Mouse (Mus musculus) layer of hippocampus, adult 2 months (tissue): ENCODE data around the gene Miip. TPM values are rescaled to one million over a fixed set of nuclear protein-coding genes. Genes with fewer than 3 reads are reported as not detected.
"Not testable (repeated sequence)": the region's sequence is repeated elsewhere in the genome, so short reads cannot be mapped to it uniquely, and the experiment has no call there.

Experiments used
- DNase-seq, 2 experiments: peaks; one replicate each; pipeline ENCODE4 v3.0.0; 2022; ENCODE audit warnings: low spot score in 2 of 2
- H3K27ac ChIP-seq: fragments of 200-600 bp; 2 replicates; pipeline ENCODE4 v1.8.1; 2022
- H3K4me3 ChIP-seq: fragments of 200-600 bp; 2 replicates; pipeline ENCODE4 v1.8.1; 2022; ENCODE audit warnings: mild to moderate bottlenecking
- CTCF ChIP-seq: fragments of 200-600 bp; conservative IDR thresholded peaks from 2 replicates; pipeline ENCODE4 v1.8.1; 2022; ENCODE audit warnings: antibody characterized with exemption, mild to moderate bottlenecking, moderate library complexity
- total RNA-seq, 2 experiments: library from RNA; stranded (reverse); gene quantifications; 2 replicates each; pipeline ENCODE4 v1.2.3; 2021

Gene Miip
- total RNA-seq, 2 experiments from 2014 or later = 19.9 to 26.5 TPM

DNA sequence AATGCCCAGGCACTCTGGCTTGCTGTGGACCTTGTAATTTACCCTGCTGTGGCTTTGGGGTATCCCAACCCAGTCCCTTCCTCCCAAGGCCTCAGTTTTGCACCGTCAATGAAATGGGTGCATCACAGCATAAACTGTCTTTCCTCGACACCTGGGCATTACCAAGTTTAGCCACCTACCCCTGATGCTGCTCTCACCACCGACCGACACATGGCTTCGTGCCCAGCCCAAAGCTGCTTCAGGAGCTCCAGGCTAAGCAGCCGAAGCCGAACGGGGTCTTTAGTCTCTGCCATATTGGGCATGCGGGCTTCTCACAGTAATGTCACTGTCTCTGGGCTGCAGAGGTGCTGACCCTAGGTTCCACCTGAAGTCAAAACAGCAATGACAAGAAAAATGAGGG lies 2.6 kb downstream of the Miip start:
- TF ChIP-seq CTCF = no peak
- Histone ChIP-seq H3K4me3 (no peak overlapping the region), H3K27ac (no peak overlapping the region)
- DNase-seq = no peak

DNA sequence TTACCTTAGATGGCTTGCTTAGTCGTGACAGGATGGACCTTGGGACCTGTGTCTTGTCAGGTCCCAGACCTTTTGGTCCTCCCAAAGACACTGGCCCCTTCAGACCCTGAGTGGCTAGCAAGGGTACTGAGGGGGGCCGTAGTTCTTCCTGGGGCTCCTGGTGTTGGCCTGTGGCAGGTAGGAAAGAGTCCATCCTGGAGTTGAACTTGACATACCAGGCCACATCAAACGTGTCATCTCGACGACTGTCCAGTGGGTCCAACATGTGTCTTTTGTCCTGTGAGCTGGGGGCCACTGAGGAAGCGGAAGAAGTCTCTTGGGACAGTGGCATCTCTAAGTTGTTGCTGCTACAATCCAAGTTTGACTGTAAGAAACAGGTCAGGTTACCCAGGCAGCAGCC lies 3.0 kb downstream of the Miip start:
- no peak for TF ChIP-seq CTCF
- Histone ChIP-seq H3K4me3 (no peak overlapping the region), H3K27ac (no peak overlapping the region)
- no peak for DNase-seq

DNA sequence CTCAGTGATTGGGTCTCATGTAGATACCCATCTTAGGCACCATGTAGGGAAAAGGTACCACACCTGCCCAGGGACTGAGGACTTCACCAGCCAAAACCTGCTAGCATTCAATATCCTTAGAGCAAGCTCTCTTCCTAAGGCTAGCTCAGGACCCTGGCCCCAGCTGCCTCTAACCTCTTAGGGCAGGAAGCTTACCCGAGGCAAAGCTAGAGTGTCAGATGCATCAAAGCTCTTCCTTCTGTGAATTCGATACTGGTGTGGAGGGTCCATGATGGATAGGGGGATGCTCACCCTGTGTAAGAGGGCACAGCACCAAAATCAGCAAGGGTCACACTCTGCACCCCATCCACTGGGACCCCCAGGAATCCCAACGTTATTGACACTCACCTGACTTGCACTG lies 6.6 kb downstream of the Miip start:
- no peak overlapping the region for H3K27ac ChIP-seq
- no peak for DNase-seq
- no peak overlapping the region for H3K4me3 ChIP-seq
- TF ChIP-seq CTCF = no peak

DNA sequence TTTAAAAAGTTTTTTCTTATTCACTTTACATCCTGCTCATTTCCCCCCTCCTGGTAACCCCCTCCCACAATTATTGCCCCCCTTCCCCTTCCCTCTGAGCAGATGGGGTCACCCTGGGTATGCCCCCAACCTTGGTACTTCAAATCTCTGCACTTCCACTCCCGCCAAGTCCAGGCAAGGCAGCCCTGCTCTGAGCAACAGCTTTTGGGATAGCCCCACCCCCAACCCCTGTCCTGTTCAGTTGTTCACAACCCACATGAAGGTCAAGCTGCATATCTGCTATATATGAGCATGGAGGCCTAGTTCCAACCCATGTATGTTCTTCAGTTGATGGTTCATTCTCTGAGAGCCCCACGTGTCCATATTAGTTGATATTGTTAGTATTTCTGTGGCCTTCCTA lies 17.8 kb downstream of the Miip start:
- no peak overlapping the region for H3K27ac ChIP-seq
- no peak for TF ChIP-seq CTCF
- DNase-seq = no peak
- H3K4me3 ChIP-seq = no peak overlapping the region

DNA sequence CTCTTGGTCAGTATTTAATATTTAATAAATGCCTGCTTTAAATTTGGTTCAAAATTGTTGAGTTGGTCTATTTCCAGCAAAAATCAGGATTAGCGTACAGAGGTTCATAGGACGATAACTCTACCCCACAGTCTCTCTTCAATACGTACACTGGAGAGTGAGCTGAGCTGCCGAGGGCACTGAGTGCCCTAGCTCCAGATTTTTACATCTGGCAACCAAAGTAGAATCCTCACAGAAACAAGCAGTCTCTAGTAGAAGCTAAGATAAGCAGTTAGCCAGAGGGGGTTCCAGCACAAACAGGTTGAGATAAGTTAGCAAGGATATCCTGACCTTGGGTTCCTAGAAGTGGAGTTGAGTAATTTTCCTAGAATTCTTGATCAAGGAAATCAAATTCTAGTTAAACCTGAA lies 20.0 kb downstream of the Miip start:
- H3K27ac ChIP-seq = peak overlapping the region; percentile 91
- no peak for DNase-seq
- TF ChIP-seq CTCF = no peak
- H3K4me3 ChIP-seq = peak overlapping the region; percentile 79

DNA sequence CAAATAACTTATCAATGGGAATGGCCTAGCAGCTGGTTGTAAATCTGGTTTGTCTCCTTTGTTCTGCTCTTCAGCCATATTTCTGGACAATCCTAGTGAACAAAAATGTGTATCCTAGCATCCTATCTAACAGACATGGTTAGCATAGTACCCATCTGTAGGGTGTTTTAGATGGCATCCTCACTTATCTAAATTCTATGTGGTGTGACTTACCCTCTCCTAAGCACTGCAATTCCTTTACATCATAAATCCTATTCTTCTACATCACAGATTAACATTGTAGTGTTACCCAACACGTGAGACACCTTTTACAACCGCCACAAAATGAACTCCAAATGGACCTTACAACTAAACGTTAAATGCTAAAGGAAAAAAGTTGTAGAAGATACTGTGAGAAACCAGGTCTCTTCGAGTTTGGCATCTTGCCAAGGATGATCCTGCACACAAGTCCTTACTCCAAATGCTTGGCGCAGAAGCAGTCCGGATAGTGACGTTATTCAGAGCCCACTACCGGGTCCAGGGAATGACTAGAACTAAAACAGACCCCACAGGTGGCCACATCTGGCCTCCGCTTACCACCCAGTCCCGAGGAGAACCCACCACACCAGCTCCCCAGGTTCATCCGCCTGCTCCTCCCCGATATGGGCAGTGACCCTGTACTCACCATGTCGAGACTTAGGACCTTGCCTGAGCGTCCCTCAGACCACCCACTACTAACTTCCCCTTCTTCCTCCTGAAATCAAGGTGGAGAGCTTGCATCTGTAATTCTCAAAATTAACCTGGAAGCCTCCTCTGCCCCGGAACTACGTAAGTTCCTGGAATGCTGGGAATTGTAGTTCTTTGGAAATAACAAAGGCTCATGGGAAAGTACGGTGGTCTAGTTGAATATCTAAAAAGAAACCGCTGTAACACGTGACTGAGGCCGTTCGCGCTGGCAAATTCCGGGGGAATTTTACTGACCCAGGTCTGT lies 20.7 kb downstream of the Miip start, which contains the start of gene Zfp933:
Gene Zfp933, minus strand, starts transcription at position 753 of the 970 bp plus-strand sequence.
- Histone ChIP-seq H3K27ac (peak within 1 kb of the TSS; percentile 91), H3K4me3 (peak within 1 kb of the TSS; percentile 79)
- TF ChIP-seq CTCF = no peak
- peak; percentile 79 to 89 for DNase-seq

DNA sequence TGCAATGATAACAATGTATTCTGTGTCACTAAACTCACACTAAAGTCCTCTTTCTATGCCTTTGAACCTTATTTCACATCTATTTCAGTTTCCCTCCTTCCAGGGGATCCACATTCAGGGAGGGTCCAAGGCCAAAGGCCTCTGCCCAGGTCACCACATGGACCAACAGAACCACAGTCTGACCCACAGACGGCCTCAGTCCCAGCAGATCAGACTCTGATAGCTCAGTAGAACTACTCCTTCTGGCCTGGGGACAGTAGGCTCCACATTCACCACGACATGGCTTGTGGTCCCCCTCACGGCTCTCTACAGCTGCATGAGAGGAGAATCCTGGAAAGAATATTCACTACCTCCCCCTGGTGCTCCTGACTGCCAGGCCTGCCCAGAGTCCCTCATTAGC lies 25.7 kb downstream of the Miip start:
- DNase-seq = no peak
- no peak overlapping the region for H3K4me3 ChIP-seq
- no peak overlapping the region for H3K27ac ChIP-seq
- TF ChIP-seq CTCF = no peak

DNA sequence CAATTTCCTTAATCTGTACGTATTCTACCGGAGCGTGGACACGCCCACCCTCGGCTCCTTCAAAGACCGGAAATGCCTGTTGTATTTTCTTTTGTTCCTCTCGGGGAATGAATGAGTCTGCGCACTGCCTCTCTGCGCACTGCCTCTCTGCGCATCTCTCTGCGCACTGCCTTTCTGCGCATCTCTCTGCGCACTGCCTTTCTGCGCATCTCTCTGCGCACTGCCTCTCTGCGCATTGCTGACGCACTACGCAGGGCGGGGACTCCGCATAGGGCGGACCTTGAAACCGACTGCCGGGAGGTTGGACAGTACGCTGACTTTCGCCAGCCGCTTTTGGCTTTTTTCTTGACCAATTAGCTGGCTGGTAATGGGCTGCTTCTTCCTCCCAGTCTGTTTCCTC lies 29.3 kb downstream of the Miip start:
- peak in 1 of 2 experiments; percentile 58 for DNase-seq
- H3K27ac ChIP-seq, H3K4me3 ChIP-seq: not testable (repeated sequence)

DNA sequence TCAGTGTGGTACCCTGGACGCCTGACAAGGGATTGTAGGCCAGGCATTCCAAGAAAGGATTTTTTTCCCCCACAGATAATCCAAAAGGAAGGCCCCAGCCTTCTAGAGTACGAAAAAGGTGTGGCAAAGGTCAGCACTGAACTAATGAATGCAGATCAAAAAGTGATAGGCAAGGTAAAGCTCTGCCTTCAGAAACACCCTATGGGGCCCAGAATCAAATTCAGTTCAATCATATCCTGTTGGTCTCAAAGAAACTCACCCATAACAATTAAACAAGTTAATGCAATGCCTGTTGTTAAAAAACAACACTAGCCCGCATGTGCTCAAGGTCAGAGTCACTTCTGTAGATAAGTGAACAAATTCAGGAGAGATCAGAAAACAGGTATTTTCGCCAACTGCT lies 44.2 kb downstream of the Miip start:
- no peak for DNase-seq
- no peak overlapping the region for H3K4me3 ChIP-seq
- no peak for TF ChIP-seq CTCF
- H3K27ac ChIP-seq = no peak overlapping the region

DNA sequence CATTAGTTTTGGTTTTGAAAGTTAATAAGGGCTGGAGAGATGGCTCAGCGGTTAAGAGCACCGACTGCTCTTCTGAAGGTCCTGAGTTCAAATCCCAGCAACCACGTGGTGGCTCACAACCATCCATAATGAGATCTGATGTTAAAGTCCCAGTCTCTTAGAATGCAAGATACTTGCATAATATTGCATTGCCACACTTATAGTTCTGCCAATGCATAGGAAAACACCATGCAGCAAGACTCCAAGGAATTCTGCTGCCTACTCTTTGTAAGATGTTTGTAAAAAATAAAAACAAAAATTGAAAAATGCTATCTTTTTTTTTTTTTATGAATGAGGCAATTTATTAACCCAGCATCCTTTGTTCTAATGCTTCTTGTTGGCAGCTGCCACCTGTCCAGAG lies 47.2 kb downstream of the Miip start:
- H3K27ac ChIP-seq, H3K4me3 ChIP-seq, DNase-seq: not testable (repeated sequence)

DNA sequence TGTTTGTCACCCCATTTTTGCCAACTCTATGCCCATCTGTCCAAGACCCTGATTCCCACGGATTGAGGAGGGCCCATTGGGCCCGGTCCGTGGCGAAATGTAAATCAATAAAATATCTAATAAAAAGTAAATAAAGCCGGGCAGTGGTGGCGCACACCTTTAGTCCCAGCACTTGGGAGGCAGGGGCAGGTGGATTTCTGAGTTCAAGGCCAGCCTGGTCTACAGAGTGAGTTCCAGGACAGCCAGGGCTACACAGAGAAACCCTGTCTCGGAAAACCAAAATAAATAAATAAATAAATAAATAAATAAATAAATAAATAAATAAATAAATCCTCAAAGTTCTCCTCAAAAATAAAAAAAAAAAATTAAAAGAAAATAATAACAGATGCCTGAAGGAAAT lies 49.0 kb downstream of the Miip start:
- H3K27ac ChIP-seq, H3K4me3 ChIP-seq, DNase-seq: not testable (repeated sequence)

DNA sequence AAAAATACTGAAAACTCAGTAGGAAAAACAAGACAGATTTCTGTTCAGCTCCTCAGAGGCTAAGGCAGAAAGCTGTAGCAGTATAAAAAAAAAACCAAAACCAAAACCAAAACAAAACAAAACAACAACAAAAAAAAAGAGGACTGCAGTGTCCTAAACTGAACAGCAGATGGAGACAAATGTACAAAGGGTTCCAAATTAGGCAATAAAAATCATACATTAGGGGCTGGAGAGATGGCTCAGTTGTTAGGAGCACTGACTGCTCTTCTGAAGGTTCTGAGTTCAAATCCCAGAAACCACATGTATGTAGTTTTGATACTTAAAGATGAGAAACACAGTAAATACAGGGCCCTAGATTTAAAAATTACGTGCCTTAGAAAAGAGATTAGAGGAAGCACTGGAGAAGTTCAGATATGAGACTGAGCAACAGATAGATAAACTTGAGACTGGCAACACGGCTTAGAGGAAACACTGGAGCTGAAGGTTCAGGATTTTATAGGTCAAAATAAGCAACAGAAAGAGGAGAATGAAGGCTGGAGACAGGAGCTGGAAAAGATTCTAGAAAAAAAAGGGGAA lies 53.9 kb downstream of the Miip start:
- peak; percentile 77 for TF ChIP-seq CTCF
- DNase-seq = no peak
- H3K27ac ChIP-seq = no peak overlapping the region
- H3K4me3 ChIP-seq = no peak overlapping the region

DNA sequence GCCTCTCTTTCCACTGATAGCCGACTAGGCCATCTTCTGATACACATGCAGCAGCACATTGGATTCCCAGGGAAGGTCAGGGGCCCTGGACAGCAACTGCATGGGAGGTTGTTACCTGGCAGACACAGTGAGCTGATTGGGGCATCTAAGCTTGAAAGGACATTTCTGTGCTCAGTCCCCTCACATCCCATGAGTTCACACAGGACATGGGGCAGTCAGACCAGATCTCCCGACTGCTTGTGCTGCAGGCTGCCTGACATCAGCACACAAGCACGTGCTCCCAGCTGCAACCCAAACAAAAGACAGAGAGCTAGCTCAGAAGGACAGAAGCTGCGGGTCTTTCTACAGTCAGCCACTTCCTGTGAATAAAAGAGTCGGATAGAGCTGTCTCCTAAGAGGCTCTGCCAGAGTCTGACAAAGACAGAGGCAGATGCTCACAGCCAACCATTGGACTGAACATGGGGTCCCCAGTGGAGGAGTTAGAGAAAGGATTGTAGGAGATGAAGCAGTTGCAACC lies 55.3 kb downstream of the Miip start:
- no peak overlapping the region for H3K27ac ChIP-seq
- no peak overlapping the region for H3K4me3 ChIP-seq
- DNase-seq = no peak
- no peak for TF ChIP-seq CTCF

Other genes starting within 250 kb of the Miip start
- under 1 TPM; 0.44 to 0.49 TPM for gene Zfp979, start 226.3 kb downstream of the Miip start, total RNA-seq
- gene Zfp534, start 166.3 kb downstream of the Miip start, total RNA-seq = under 1 TPM in 1 of 2 experiments, not detected in 1; 0.15 TPM
- gene Zfp984, start 59.0 kb downstream of the Miip start, total RNA-seq = 1 to 10 TPM; 1.8 to 2.2 TPM
- gene Zfp933, start 20.4 kb downstream of the Miip start, total RNA-seq = 10 to 100 TPM; 22.3 to 22.6 TPM
- gene Fv1, start 163 bp upstream of the Miip start, total RNA-seq = 1 to 10 TPM; 8.8 to 9.5 TPM
- gene Mfn2, start 35.9 kb upstream of the Miip start, total RNA-seq = 100 to 1,000 TPM; 198 to 200 TPM
- gene Plod1, start 68.0 kb upstream of the Miip start, total RNA-seq = 10 to 100 TPM; 16.4 to 21.5 TPM
- gene 2510039O18Rik, start 72.1 kb upstream of the Miip start, total RNA-seq = 10 to 100 TPM; 27.0 to 27.9 TPM
- gene Nppb, start 117.0 kb upstream of the Miip start, total RNA-seq = not detected
- not detected for gene Nppa, start 131.9 kb upstream of the Miip start, total RNA-seq
- gene Clcn6, start 170.0 kb upstream of the Miip start, total RNA-seq = 10 to 100 TPM; 77.0 to 77.6 TPM
- gene Mthfr, start 170.3 kb upstream of the Miip start, total RNA-seq = 10 to 100 TPM; 33.5 to 37.2 TPM
- gene Agtrap, start 219.2 kb upstream of the Miip start, total RNA-seq = 1 to 10 TPM; 7.2 to 9.8 TPM